Mouse (Mus musculus): ENCODE data around the gene Arhgap22. TPM values are rescaled to one million over a fixed set of nuclear protein-coding genes. Genes with fewer than 3 reads are reported as not detected.

The Arhgap22 gene
- polyA plus RNA-seq, 1 experiment = 9.0 TPM

DNA sequence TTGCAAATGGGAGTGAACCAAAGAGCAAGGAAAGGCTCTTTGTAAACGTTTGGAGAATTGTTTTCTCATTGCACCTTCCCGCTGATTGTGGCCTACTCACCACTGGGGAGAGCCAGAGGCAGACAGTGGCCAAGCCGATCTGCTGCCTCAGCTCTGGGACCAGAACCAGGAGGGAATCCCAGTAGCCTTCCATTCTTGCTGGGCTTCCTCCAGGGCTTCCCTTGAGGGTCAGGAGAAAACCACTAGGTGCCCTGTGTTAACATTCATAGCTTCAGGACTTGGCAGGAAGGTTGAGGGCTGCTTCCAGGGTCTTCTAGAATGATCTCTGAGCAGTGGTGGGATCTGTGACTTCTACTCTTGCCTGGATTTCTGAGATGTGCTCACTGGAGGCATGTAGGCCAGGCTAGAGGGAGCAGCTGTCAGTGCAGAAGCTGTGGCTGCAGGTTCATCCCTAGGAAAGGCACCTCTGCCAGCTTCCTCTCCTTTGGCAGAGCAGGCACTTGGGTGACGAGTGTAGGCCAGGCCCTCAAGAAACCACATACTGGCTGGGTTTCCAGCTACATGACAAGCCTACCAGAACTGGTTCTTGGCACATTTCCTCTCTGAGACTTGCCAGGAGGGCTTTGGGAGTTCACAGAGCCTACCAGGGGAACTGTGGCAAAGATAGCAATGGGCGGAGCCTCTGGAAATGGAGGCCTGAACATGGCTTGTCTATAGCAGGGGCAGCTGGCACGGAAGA, 138.3 kb downstream of the Arhgap22 start:
- H3K27ac ChIP-seq (ENCODE audit: insufficient read depth, low read length) = no peak overlapping the region
- TF ChIP-seq POLR2A (IDR thresholded peaks at IDR 0.05; ENCODE audit: low read depth, low read length) = no peak
- H3K4me1 ChIP-seq (ENCODE audit: control insufficient read depth, insufficient read depth, low read length) = no peaks in the 10 kb centered on the region
- H3K4me3 ChIP-seq (ENCODE audit: insufficient read depth, low read length) = no peak overlapping the region

DNA sequence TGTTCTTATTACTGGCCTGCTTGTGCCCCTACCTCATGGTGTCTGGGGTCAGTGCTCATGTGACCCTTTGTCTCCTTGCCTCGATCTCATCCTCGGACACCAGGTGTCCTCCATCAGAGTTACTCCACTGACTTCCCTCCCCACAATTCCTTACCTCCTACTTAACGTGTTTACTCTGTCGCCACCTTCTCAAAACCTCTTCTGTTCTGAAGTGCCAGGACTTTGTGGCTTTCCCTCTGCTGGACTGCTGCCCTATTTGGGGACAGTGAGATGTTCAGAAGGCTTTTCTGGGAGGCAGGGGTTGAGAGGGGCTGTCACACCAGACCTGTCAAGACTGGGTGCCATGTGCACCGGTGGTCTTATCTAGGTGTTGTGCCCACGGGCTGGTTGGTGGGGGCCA, 139.1 kb downstream of the Arhgap22 start:
- H3K27ac ChIP-seq (ENCODE audit: insufficient read depth, low read length) = no peak overlapping the region
- TF ChIP-seq CTCF (IDR thresholded peaks at IDR 0.05; ENCODE audit: borderline replicate concordance, insufficient read depth, low read length) = no peak
- TF ChIP-seq POLR2A (IDR thresholded peaks at IDR 0.05; ENCODE audit: low read depth, low read length) = no peak
- H3K4me3 ChIP-seq (ENCODE audit: insufficient read depth, low read length) = no peak overlapping the region
- H3K4me1 ChIP-seq (ENCODE audit: control insufficient read depth, insufficient read depth, low read length) = peaks cover 3% of the 10 kb centered on the region

DNA sequence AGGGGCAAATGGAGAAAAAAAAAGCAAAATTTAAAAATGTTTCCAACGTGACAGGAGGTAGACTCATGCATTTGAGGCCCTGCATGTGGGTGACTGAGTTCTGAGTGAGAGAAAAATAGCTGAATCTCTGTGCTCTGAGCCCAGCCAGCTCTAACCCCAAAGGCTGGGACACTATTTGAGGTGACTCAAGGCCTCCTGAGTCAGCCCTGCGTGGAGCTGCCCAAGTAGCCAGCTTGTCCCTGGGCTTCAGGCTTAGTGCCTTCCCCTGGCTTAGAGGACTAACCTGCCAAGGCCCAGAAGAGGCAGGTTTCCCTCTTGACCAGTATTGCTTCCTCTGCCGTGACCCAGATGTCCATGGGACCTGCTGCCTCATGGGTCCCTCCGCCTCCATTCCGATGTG, 141.4 kb downstream of the Arhgap22 start:
- TF ChIP-seq CTCF (IDR thresholded peaks at IDR 0.05; ENCODE audit: borderline replicate concordance, insufficient read depth, low read length) = no peak
- Histone ChIP-seq H3K4me3 (ENCODE audit: insufficient read depth, low read length) (no peak overlapping the region), H3K27ac (ENCODE audit: insufficient read depth, low read length) (no peak overlapping the region), H3K4me1 (ENCODE audit: control insufficient read depth, insufficient read depth, low read length) (peaks cover 5% of the 10 kb centered on the region)

DNA sequence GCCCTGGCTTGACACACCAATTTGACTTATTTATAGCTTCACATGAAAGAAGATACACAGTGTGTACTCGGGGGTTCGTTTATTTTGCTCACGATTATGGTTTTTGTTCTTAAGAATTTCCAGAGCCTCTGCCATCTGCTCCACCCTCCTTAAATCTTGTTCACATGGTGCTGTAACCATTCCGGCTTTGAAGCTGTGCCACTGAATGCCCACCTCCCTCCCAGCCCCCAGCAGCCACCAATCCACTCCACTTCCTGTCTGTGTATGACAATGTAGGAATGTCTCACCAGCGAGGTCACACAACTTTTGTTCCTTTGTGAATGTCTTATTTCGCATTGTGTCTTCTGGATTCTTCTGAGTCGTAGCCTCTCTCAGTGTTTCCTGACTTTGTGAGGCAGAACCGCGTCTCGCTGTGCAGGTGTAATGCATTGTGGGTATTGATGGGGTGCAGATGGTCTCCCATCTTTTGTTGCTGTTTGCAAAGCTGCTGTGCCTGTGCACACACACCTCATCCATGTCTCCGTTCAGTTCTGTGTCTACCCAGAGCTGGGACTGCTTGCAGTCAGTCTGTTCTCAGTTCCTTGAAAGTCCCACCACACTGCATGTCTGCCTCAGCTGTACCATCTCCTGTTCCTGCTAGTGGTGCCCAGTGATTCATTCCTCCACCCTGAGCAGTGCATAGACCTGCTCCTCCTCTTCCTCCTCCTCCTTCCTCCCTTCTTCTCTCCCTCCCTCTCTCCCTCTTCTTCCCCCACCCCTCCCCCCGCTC, 144.0 kb downstream of the Arhgap22 start:
- Histone ChIP-seq H3K4me3 (ENCODE audit: insufficient read depth, low read length) (no peak overlapping the region), H3K27ac (ENCODE audit: insufficient read depth, low read length) (no peak overlapping the region), H3K4me1 (ENCODE audit: control insufficient read depth, insufficient read depth, low read length) (peaks cover 5% of the 10 kb centered on the region)
- TF ChIP-seq POLR2A (IDR thresholded peaks at IDR 0.05; ENCODE audit: low read depth, low read length) = no peak
- TF ChIP-seq CTCF (IDR thresholded peaks at IDR 0.05; ENCODE audit: borderline replicate concordance, insufficient read depth, low read length) = no peak

DNA sequence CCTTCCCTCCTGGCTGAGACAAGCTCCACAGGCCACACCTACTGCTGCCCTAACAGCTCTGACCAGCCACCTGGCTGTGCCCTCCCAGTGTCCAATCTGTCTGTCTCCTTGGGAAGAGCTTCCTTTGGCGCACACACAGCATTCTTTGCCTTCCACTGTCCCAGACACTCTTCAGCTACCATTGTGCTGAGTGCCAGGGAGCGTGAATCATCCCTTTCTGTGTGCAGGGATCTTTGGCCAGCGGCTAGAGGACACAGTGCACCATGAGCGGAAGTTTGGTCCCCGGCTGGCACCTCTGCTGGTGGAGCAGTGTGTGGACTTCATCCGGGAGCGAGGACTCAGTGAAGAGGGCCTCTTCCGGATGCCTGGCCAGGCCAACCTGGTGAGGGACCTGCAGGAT, 145.1 kb downstream of the Arhgap22 start:
- Histone ChIP-seq H3K27ac (ENCODE audit: insufficient read depth, low read length) (no peak overlapping the region), H3K4me1 (ENCODE audit: control insufficient read depth, insufficient read depth, low read length) (peaks cover 5% of the 10 kb centered on the region), H3K4me3 (ENCODE audit: insufficient read depth, low read length) (no peak overlapping the region)
- TF ChIP-seq CTCF (IDR thresholded peaks at IDR 0.05; ENCODE audit: borderline replicate concordance, insufficient read depth, low read length) (no peak), POLR2A (IDR thresholded peaks at IDR 0.05; ENCODE audit: low read depth, low read length) (no peak)

DNA sequence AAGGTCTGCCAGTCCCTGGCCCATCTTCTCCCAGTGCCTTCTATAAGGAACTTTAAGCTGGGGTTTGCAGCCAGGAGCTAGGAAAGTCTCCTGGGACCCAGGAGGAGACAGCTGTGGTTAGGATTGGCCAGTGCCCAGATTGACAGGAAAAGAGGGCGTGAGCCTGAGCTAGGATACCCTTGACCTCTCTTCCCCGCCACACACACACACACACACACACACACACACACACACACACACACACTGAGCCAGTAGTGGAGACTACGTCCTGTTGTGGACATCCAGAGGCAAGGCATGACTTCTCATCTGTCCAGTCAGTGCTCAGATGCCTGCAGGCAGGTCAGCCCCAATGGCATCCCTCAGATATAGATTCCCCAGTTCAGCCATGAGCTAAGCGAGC, 147.7 kb downstream of the Arhgap22 start:
- Histone ChIP-seq H3K4me1 (ENCODE audit: control insufficient read depth, insufficient read depth, low read length) (peaks cover 5% of the 10 kb centered on the region), H3K27ac (ENCODE audit: insufficient read depth, low read length) (no peak overlapping the region), H3K4me3 (ENCODE audit: insufficient read depth, low read length) (no peak overlapping the region)
- TF ChIP-seq CTCF (IDR thresholded peaks at IDR 0.05; ENCODE audit: borderline replicate concordance, insufficient read depth, low read length) (no peak), POLR2A (IDR thresholded peaks at IDR 0.05; ENCODE audit: low read depth, low read length) (no peak)

DNA sequence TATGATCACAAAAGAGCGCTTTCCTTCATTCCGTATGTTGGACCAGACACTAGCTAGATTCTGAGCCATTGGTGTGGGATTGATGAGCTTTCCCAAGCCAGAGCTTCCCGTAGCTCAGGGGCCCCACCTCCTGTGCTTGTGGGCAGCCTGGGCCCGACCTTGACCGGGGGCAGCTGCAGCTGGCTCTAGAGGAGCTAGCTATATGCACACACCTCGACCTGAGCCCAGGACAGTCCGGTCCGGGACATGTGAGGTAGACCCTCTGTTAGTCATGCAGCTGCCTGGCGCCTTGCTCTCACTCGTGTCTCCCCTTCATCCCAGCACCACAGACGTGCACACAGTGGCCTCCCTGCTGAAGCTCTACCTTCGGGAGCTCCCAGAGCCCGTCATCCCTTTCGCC, 148.3 kb downstream of the Arhgap22 start:
- no peak overlapping the region for H3K27ac ChIP-seq (ENCODE audit: insufficient read depth, low read length)
- TF ChIP-seq POLR2A (IDR thresholded peaks at IDR 0.05; ENCODE audit: low read depth, low read length) (no peak), CTCF (IDR thresholded peaks at IDR 0.05; ENCODE audit: borderline replicate concordance, insufficient read depth, low read length) (no peak)
- no peak overlapping the region for H3K4me3 ChIP-seq (ENCODE audit: insufficient read depth, low read length)
- peaks cover 5% of the 10 kb centered on the region for H3K4me1 ChIP-seq (ENCODE audit: control insufficient read depth, insufficient read depth, low read length)

DNA sequence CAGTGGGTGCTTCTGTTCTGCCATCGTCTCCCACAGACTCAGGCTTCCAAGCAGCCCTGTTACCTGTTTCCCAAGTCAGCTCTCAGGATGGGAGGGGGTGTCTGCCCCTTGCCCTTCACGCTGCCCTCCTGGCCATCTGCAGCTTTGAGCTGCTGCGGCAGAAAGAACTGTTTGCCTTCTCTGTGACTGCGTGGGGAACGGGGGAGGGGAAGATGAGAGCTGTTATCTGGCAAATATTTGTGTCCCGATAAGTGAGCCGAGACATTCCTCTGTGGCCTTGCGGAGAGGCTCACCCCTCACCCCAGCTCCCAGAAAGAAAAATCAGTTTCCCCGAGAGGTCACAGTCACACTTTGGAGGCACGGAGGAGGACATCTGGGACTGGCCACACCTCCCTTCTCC, 149.0 kb downstream of the Arhgap22 start:
- H3K4me1 ChIP-seq (ENCODE audit: control insufficient read depth, insufficient read depth, low read length) = peaks cover 2% of the 10 kb centered on the region
- TF ChIP-seq CTCF (IDR thresholded peaks at IDR 0.05; ENCODE audit: borderline replicate concordance, insufficient read depth, low read length) (no peak), POLR2A (IDR thresholded peaks at IDR 0.05; ENCODE audit: low read depth, low read length) (no peak)
- H3K27ac ChIP-seq (ENCODE audit: insufficient read depth, low read length) = no peak overlapping the region
- H3K4me3 ChIP-seq (ENCODE audit: insufficient read depth, low read length) = no peak overlapping the region

DNA sequence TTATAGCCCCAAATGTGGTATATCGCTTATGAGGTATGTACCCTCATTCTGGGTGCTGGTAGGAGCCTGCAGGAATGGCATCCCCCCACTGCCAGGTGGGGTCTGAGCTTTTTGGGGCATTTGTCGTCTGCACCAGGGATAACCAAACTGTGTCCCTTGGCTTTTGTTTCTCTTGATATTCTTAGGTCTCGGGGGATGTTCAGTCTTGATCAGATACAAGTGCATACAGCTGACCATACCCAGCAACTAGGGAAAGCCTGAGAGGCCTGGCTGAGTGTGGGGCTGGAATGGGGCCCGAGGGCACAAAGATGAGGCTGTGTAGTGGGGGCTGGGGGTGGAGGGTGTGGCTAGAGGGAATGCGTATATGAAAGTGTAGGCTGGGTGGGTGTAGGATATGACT, 149.8 kb downstream of the Arhgap22 start:
- H3K4me3 ChIP-seq (ENCODE audit: insufficient read depth, low read length) = no peak overlapping the region
- no peak overlapping the region for H3K27ac ChIP-seq (ENCODE audit: insufficient read depth, low read length)
- no peaks in the 10 kb centered on the region; the same call in 1 of the 2 replicates for H3K4me1 ChIP-seq (ENCODE audit: control insufficient read depth, insufficient read depth, low read length)
- TF ChIP-seq CTCF (IDR thresholded peaks at IDR 0.05; ENCODE audit: borderline replicate concordance, insufficient read depth, low read length) (no peak), POLR2A (IDR thresholded peaks at IDR 0.05; ENCODE audit: low read depth, low read length) (no peak)

DNA sequence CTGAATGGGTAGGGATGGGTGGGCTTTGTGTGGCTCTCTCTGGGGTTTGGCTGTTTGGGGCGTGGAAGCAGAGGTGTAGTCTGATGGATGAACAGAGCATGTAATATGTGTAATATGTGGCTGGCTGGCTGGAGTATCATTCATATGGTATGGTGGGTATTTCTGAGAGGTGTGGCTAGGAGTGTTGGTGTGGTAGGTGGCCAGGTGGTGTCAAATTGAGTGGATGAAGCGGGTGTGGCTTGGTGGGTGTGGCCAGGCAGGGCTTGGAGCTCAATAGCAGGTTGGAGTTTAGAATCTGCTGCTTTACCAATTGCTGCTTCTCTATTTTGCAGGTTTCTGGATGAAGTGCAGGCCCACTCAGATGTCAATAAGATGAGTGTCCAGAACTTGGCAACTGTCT, 150.2 kb downstream of the Arhgap22 start:
- TF ChIP-seq CTCF (IDR thresholded peaks at IDR 0.05; ENCODE audit: borderline replicate concordance, insufficient read depth, low read length) (no peak), POLR2A (IDR thresholded peaks at IDR 0.05; ENCODE audit: low read depth, low read length) (no peak)
- Histone ChIP-seq H3K27ac (ENCODE audit: insufficient read depth, low read length) (no peak overlapping the region), H3K4me1 (ENCODE audit: control insufficient read depth, insufficient read depth, low read length) (no peaks in the 10 kb centered on the region; the same call in 1 of the 2 replicates), H3K4me3 (ENCODE audit: insufficient read depth, low read length) (no peak overlapping the region)
